Mouse (Mus musculus) adrenal gland, postnatal 25 days (tissue): ENCODE results near the gene Stat6. TPM values are rescaled to one million over a fixed set of nuclear protein-coding genes. Genes with fewer than 3 reads are reported as not detected.
"Not testable (repeated sequence)": the region's sequence is repeated elsewhere in the genome, so short reads cannot be mapped to it uniquely, and the experiment has no call there.

Source experiments
- DNase-seq: peaks from one replicate; pipeline ENCODE4 v3.0.0; 2021; ENCODE audit warnings: mixed read lengths
- total RNA-seq: library from RNA; stranded (reverse); gene quantifications from 2 replicates; pipeline ENCODE4 v1.2.3, GENCODE M21; 2021

Stat6 gene
- total RNA-seq, 1 experiment from 2014 or later, result 121 TPM

GRCm38 (mm10) chr10:127652906-127653638 is 10.3 kb downstream of the Stat6 start:
- DNase-seq, result no peak

- DNase-seq, result no peak
Measured at GRCm38 (mm10) chr10:127654970-127655579, 12.3 kb downstream of the Stat6 start.

GRCm38 (mm10) chr10:127657617-127658016 is 14.8 kb downstream of the Stat6 start:
- DNase-seq, result not testable (repeated sequence)

GRCm38 (mm10) chr10:127658076-127658475 is 15.3 kb downstream of the Stat6 start:
- DNase-seq, result no peak

GRCm38 (mm10) chr10:127659551-127659950 is 16.8 kb downstream of the Stat6 start:
- no peak for DNase-seq

GRCm38 (mm10) chr10:127661291-127661914 is 18.6 kb downstream of the Stat6 start:
- DNase-seq, result peak; percentile 30

GRCm38 (mm10) chr10:127661915-127662663 is 19.3 kb downstream of the Stat6 start:
- DNase-seq, result peak; percentile 77

- peak; percentile 52 for DNase-seq
Measured at GRCm38 (mm10) chr10:127662666-127663253, 20.0 kb downstream of the Stat6 start.

GRCm38 (mm10) chr10:127663590-127663989 is 20.8 kb downstream of the Stat6 start:
- no peak for DNase-seq

GRCm38 (mm10) chr10:127664166-127664565 is 21.4 kb downstream of the Stat6 start:
- no peak for DNase-seq

GRCm38 (mm10) chr10:127664891-127665290 is 22.1 kb downstream of the Stat6 start:
- DNase-seq, result no peak

- no peak for DNase-seq
Measured at GRCm38 (mm10) chr10:127665366-127666181, 22.8 kb downstream of the Stat6 start.

GRCm38 (mm10) chr10:127666501-127667268 is 23.9 kb downstream of the Stat6 start, which contains the start of gene Nemp1:
Gene Nemp1, plus strand, starts transcription at chr10:127666901.
- DNase-seq, result peak; percentile 91

- DNase-seq, result peak; percentile 85
Measured at GRCm38 (mm10) chr10:127667269-127668092, 24.7 kb downstream of the Stat6 start.

- DNase-seq, result peak; percentile 81
Measured at GRCm38 (mm10) chr10:127668093-127669050, 25.6 kb downstream of the Stat6 start, which contains the start of gene Nab2. Gene Nab2, minus strand, starts transcription at chr10:127668568.

GRCm38 (mm10) chr10:127669170-127669569 is 26.4 kb downstream of the Stat6 start:
- DNase-seq, result no peak

GRCm38 (mm10) chr10:127670185-127670584 is 27.4 kb downstream of the Stat6 start:
- DNase-seq, result no peak

- no peak for DNase-seq
Measured at GRCm38 (mm10) chr10:127671276-127671675, 28.5 kb downstream of the Stat6 start.
